Mouse (Mus musculus) lung, embryonic 15.5 days (tissue): ENCODE data around the gene Hlx. TPM values are rescaled to one million over a fixed set of nuclear protein-coding genes. Genes with fewer than 3 reads are reported as not detected.
A peak's percentile ranks its signal among the peaks of the same experiment; 100 is the strongest.

ENCODE experiments used
- ATAC-seq: fragments of 200-750 bp; cut with Nextera tagmentation; 2 replicates; pipeline ENCODE4 v1.8.0; 2017; ENCODE audit warnings: moderate number of reproducible peaks, borderline replicate concordance; ENCODE audit not compliant: low FRiP score, low TSS enrichment; ENCODE audit errors: extremely low read depth
- H3K27ac ChIP-seq: fragments of 300-500 bp; sonication (generic); 2 replicates; pipeline ENCODE4 v1.5.1; 2015; ENCODE audit warnings: moderate library complexity, mild to moderate bottlenecking, inconsistent platforms
- H3K27me3 ChIP-seq: fragments of 300-500 bp; sonication (generic); 2 replicates; pipeline ENCODE4 v1.6.1; 2015; ENCODE audit warnings: inconsistent platforms
- H3K36me3 ChIP-seq: fragments of 300-500 bp; sonication (generic); 2 replicates; pipeline ENCODE4 v1.6.1; 2015; ENCODE audit warnings: inconsistent platforms
- H3K4me1 ChIP-seq: fragments of 300-500 bp; sonication (generic); 2 replicates; pipeline ENCODE4 v1.6.1; 2015; ENCODE audit warnings: inconsistent platforms
- H3K4me2 ChIP-seq: fragments of 300-500 bp; sonication (generic); 2 replicates; pipeline ENCODE4 v1.6.1; 2015; ENCODE audit warnings: inconsistent platforms, mild to moderate bottlenecking, moderate library complexity
- H3K4me3 ChIP-seq: fragments of 300-500 bp; sonication (generic); 2 replicates; pipeline ENCODE4 v1.5.1; 2015; ENCODE audit warnings: mild to moderate bottlenecking, inconsistent platforms
- H3K9ac ChIP-seq: fragments of 300-500 bp; sonication (generic); 2 replicates; pipeline ENCODE4 v1.6.1; 2015; ENCODE audit warnings: inconsistent platforms
- H3K9me3 ChIP-seq: fragments of 300-500 bp; sonication (generic); 2 replicates; pipeline ENCODE4 v1.6.1; 2016; ENCODE audit warnings: inconsistent platforms
- WGBS: fragments of 180-500 bp; shearing (Covaris S2); methylation state at CpG from one replicate; pipeline ENCODE4 v1.1.7; 2015; 5-methylcytosine and 5-hydroxymethylcytosine counted together
- polyA plus RNA-seq: library from polyadenylated mRNA; unstranded; fragments of >200 nt; fragmentation: Nextera tagmentation; extraction: Ambion mirVana; gene quantifications from 2 replicates; pipeline ENCODE4 v1.2.1, GENCODE M21; 2015

Hlx gene
- polyA plus RNA-seq, result 32.5 and 34.1 TPM in 2 replicates

- whole genome bisulfite sequencing, result 1% methylated on average over 32 of the region's 32 CpGs
- Histone ChIP-seq H3K4me3 (peak within 1 kb of the TSS; percentile 75), H3K9me3 (no peaks in the 10 kb centered on the region), H3K36me3 (no peaks in the 10 kb centered on the region), H3K9ac (peak within 1 kb of the TSS; percentile 86), H3K4me2 (peak within 1 kb of the TSS; percentile 84), H3K27ac (peak within 1 kb of the TSS; percentile 98), H3K27me3 (peaks cover 71% of the 10 kb centered on the region), H3K4me1 (peaks cover 43% of the 10 kb centered on the region)
- peak; percentile 91 for ATAC-seq
Observed at GRCm38 (mm10) chr1:184732556-184733049, at the start of gene Hlx. Hlx (minus strand) TSS chr1:184732619.

GRCm38 (mm10) chr1:184782161-184782513 is 49.7 kb upstream of the Hlx start:
- 18% methylated on average over 14 of the region's 14 CpGs for WGBS
- Histone ChIP-seq H3K4me3 (no peak overlapping the region), H3K9me3 (no peaks in the 10 kb centered on the region), H3K9ac (no peak overlapping the region), H3K4me2 (no peak overlapping the region), H3K4me1 (peaks cover 21% of the 10 kb centered on the region), H3K36me3 (no peaks in the 10 kb centered on the region), H3K27ac (peak overlapping the region; percentile 46), H3K27me3 (peaks cover 19% of the 10 kb centered on the region)
- ATAC-seq, result peak; percentile 87

GRCm38 (mm10) chr1:184781286-184782160 is 49.1 kb upstream of the Hlx start:
- no peaks in the 10 kb centered on the region for H3K36me3 ChIP-seq
- no peak overlapping the region for H3K27ac ChIP-seq
- peaks cover 21% of the 10 kb centered on the region for H3K4me1 ChIP-seq
- H3K27me3 ChIP-seq, result peaks cover 26% of the 10 kb centered on the region
- no peak for ATAC-seq
- no peak overlapping the region for H3K9ac ChIP-seq
- no peak overlapping the region for H3K4me2 ChIP-seq
- WGBS, result 27% methylated on average over 10 of the region's 10 CpGs
- no peak overlapping the region for H3K4me3 ChIP-seq
- H3K9me3 ChIP-seq, result no peaks in the 10 kb centered on the region

DNA sequence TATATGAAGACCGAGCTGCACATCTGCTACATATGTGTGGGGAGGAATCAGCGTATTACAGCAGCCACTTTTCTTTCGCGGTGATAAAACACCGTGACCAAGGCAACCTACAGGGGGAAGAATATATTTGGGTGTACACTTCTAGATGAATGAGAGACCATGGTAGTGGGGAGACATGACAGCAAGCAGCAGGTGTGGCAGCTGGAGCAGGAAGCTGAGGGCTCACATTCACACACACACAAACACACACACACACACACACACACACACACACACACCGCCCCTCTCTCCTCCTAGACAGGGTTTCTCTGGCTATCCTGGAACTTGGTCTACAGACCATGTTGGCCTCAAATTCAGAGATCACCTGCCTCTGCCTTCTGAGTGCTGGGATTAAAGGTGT is 45.7 kb upstream of the Hlx start:
- H3K9me3 ChIP-seq, result no peaks in the 10 kb centered on the region
- WGBS, result 89% methylated on average over 6 of the region's 6 CpGs
- H3K27ac ChIP-seq, result no peak overlapping the region
- ATAC-seq, result no peak
- no peak overlapping the region for H3K4me2 ChIP-seq
- peaks cover 21% of the 10 kb centered on the region for H3K4me1 ChIP-seq
- H3K36me3 ChIP-seq, result no peaks in the 10 kb centered on the region
- no peak overlapping the region for H3K9ac ChIP-seq
- H3K4me3 ChIP-seq, result no peak overlapping the region
- peaks cover 51% of the 10 kb centered on the region for H3K27me3 ChIP-seq

GRCm38 (mm10) chr1:184777061-184777795 is 44.8 kb upstream of the Hlx start:
- Histone ChIP-seq H3K27ac (no peak overlapping the region), H3K4me2 (no peak overlapping the region), H3K9me3 (no peaks in the 10 kb centered on the region), H3K36me3 (no peaks in the 10 kb centered on the region), H3K9ac (no peak overlapping the region), H3K4me1 (peaks cover 12% of the 10 kb centered on the region), H3K27me3 (peaks cover 51% of the 10 kb centered on the region), H3K4me3 (no peak overlapping the region)
- ATAC-seq, result no peak
- WGBS, result 26% methylated on average over 22 of the region's 22 CpGs

DNA sequence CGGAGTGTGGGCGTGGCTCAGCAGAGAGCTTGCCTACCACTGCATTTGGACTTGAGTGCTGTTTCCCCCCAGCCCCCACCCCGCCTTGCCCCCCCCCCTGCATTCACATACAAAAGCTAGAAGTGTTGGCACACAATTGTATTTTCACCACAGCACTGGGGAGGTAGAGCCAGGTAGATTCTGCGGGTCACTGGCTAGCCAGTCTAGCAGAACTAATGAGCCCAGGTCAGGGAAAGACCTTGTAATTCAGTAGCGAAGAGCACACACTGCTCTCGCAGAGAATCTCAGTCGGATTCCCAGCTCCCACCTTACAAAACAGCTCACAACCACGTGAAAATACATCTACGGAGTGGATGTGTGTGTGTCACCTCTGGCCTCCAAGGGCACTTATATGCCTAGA is 42.9 kb upstream of the Hlx start:
- Histone ChIP-seq H3K9me3 (no peaks in the 10 kb centered on the region), H3K27me3 (peaks cover 51% of the 10 kb centered on the region), H3K4me3 (no peak overlapping the region), H3K4me2 (no peak overlapping the region), H3K36me3 (no peaks in the 10 kb centered on the region), H3K9ac (no peak overlapping the region), H3K27ac (no peak overlapping the region), H3K4me1 (peaks cover 15% of the 10 kb centered on the region)
- WGBS, result 64% methylated on average over 9 of the region's 9 CpGs
- no peak for ATAC-seq

GRCm38 (mm10) chr1:184771891-184772249 is 39.5 kb upstream of the Hlx start:
- Histone ChIP-seq H3K27ac (no peak overlapping the region), H3K36me3 (no peaks in the 10 kb centered on the region), H3K4me1 (peaks cover 15% of the 10 kb centered on the region), H3K4me3 (no peak overlapping the region), H3K4me2 (no peak overlapping the region), H3K9me3 (no peaks in the 10 kb centered on the region), H3K9ac (no peak overlapping the region), H3K27me3 (peaks cover 29% of the 10 kb centered on the region)
- 19% methylated on average over 9 of the region's 9 CpGs for WGBS
- no peak for ATAC-seq

GRCm38 (mm10) chr1:184771202-184771890 is 38.9 kb upstream of the Hlx start:
- Histone ChIP-seq H3K4me2 (peak overlapping the region; percentile 38), H3K9ac (no peak overlapping the region), H3K36me3 (no peaks in the 10 kb centered on the region), H3K27me3 (peaks cover 23% of the 10 kb centered on the region), H3K27ac (peak overlapping the region; percentile 42), H3K4me3 (no peak overlapping the region), H3K9me3 (no peaks in the 10 kb centered on the region), H3K4me1 (peaks cover 15% of the 10 kb centered on the region)
- WGBS, result 10% methylated on average over 18 of the region's 18 CpGs
- peak; percentile 46; the same call in 1 of the 2 replicates for ATAC-seq

DNA sequence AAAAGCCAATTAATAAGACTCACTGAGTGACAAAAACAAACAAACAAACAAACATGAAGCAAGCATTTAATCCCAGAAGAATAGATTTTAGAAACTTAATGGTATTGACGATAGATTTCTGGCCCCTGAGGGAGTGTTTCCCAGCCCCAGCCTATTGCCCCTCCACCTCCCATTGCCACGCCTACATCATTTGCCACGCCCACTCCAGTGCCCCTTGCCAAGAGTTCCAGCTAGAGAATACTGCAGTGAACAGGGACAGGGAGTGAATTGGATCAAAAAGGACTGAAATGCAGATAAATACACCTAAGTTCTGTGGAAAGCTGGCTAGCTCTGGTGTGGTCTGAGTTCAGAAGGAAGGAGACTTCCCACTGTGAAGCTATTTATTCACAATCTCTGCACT is 31.4 kb upstream of the Hlx start:
- H3K9me3 ChIP-seq, result no peaks in the 10 kb centered on the region
- WGBS, result 52% methylated on average over 3 of the region's 3 CpGs
- no peaks in the 10 kb centered on the region for H3K4me1 ChIP-seq
- H3K4me2 ChIP-seq, result no peak overlapping the region
- H3K9ac ChIP-seq, result no peak overlapping the region
- no peaks in the 10 kb centered on the region for H3K36me3 ChIP-seq
- no peak overlapping the region for H3K27ac ChIP-seq
- H3K27me3 ChIP-seq, result no peaks in the 10 kb centered on the region
- ATAC-seq, result no peak
- no peak overlapping the region for H3K4me3 ChIP-seq

DNA sequence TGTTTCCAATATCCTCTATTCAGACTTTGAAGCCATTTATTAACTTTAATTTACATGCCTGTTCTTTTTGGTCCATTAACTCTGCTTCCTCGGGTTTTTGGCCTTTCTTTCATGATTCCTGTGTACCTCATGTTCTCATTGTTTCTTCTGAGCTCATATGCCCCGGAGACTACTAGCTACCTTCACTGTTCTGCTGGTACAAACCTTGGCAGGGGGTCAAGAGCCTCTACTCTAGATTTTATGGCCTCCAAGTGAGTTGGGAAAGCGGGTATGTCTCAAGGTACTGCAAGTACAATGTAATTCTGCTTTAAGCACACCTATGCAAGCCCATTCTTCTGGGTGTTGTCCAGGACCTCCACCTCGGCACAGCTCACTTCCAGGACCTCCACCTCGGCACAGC is 30.5 kb upstream of the Hlx start:
- ATAC-seq, result no peak
- no peaks in the 10 kb centered on the region for H3K27me3 ChIP-seq
- H3K36me3 ChIP-seq, result no peaks in the 10 kb centered on the region
- no peak overlapping the region for H3K9ac ChIP-seq
- no peaks in the 10 kb centered on the region for H3K4me1 ChIP-seq
- H3K9me3 ChIP-seq, result no peaks in the 10 kb centered on the region
- WGBS, result 78% methylated on average over 5 of the region's 5 CpGs
- no peak overlapping the region for H3K4me3 ChIP-seq
- H3K4me2 ChIP-seq, result no peak overlapping the region
- no peak overlapping the region for H3K27ac ChIP-seq

DNA sequence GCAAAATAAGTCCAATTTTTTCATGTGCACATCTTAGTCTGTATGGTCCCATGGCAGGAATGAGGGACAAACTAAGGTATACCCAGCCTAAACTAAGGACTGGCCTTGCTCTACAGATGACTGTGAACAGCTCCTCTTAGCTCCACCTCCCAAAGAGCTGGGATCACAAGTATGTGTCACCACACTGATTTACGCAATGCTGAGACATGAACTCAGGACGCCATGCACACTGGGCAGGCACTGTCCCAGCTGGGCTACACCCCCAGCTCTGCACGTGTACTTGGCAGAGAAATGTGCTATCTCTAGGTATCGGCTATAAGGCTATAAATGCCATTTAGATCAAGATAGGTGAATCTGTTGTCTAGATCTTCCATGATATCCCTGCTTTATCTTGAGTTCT is 29.6 kb upstream of the Hlx start:
- Histone ChIP-seq H3K4me1 (no peaks in the 10 kb centered on the region), H3K9ac (no peak overlapping the region), H3K9me3 (no peaks in the 10 kb centered on the region), H3K4me3 (no peak overlapping the region), H3K36me3 (no peaks in the 10 kb centered on the region), H3K4me2 (no peak overlapping the region), H3K27me3 (no peaks in the 10 kb centered on the region), H3K27ac (no peak overlapping the region)
- no peak for ATAC-seq
- WGBS, result 70% methylated on average over 4 of the region's 4 CpGs
